Mouse (Mus musculus) testis, adult 2 months (tissue): ENCODE data around the gene Gm10134.

ENCODE experiments used
- CTCF ChIP-seq: fragments of 200-500 bp; IDR thresholded peaks from 2 replicates; pipeline ENCODE4 v1.5.1; 2012; ENCODE audit warnings: low read depth, mild to moderate bottlenecking, inconsistent platforms, low read length, moderate library complexity; ENCODE audit not compliant: control insufficient read depth, insufficient read depth, insufficient replicate concordance
- POLR2A ChIP-seq: fragments of 200-500 bp; IDR thresholded peaks from 2 replicates; pipeline ENCODE4 v1.6.1; 2012; ENCODE audit warnings: low read depth, mild to moderate bottlenecking, inconsistent platforms, low read length, moderate library complexity; ENCODE audit not compliant: control insufficient read depth

- no peak for TF ChIP-seq POLR2A
- no peak for TF ChIP-seq CTCF
These were observed 10.6 kb upstream of the Gm10134 start for GRCm38 (mm10) chr2:28495207-28495756.
